Mouse (Mus musculus) cerebellum, adult (tissue): ENCODE measurements at regions not wholly inside any gene's neighbourhood (a gene's known extent, or its start where the extent isn't known, plus 50 kb on each side); places are given as distances from the start of the nearest gene placed in this dataset.

Source experiments
- ATAC-seq: cut with Nextera tagmentation; 2 replicates; pipeline ENCODE4 v1.9.2; 2017; ENCODE audit warnings: mild to moderate bottlenecking, moderate library complexity, mixed read lengths; ENCODE audit not compliant: insufficient number of reproducible peaks, low FRiP score, low TSS enrichment

DNA sequence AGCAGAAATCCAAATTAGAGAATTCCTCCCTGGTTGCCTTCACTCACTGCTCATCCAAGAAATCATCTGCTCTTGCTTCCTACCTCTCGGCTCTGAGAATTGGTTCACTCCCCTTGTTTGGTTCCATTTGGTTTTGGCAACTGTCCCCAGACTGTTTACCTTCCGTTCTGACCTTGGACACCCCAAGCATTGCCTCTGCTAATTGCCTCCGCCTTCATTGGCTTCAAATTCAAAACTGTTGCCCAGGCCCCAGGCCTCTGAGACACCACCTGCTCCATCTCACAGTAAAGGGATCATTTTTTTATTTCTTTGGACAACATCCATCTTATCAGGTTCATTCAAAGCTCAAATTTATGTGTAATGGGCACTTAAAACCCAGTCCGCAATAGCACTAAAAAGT, 93.1 kb upstream of the BC052040 start:
- no peak for ATAC-seq

DNA sequence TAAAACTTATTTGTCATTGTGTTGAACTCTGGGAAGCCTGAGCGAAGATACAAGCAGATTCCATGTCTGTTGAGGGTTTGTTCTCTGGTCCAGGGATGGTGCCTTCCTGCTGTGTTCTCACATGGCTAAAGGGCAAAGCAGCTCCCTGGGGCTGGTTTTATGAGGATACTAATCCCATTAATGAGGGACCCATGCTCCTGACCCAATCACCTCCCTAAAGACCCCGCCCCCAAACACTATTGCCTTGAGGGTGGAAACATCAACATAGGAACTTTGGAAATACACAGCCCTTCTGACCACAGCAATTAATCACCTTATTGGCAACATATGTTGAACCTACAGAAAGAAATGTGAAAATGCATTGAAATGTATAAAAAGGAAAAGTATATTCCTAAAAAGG, 88.5 kb upstream of the BC052040 start:
- ATAC-seq: no peak

DNA sequence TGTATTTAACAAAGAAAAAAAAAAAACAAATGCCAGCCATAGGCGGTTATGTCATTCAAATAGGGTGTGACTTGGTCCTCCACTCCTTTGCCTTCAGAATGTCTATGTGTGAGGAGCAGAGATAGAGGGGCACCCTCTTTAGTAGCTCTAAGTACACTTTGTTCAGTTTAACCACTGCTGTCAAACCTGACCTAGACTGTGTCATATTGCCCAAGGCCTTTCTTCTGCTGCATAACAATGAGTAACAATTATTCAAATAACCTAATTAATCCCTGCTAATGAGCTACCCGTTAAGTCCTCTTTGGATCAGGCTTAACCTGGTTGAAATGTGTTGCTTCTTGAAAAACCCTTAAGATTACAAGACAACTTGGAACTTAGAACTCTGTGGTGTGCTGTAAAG, 81.6 kb upstream of the BC052040 start:
- ATAC-seq: no peak

DNA sequence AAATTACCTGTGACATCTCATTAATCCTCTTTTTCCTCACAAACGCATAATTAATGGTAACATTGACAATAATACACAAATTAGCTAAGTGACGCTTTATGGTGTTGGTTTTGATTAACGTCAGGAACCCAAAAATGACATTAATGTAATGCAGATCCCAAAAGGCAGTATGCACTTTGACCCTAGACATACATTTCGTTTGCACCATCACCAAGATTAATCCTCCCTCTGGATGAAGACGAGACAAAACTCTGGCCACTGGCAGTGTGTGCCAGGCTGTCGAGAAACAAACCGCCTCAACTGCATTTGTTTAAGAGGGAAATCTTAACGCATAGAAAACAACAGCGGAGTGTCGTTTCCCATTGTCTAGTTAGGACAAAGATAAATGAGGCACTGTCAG, 72.0 kb upstream of the BC052040 start:
- ATAC-seq: no peak

DNA sequence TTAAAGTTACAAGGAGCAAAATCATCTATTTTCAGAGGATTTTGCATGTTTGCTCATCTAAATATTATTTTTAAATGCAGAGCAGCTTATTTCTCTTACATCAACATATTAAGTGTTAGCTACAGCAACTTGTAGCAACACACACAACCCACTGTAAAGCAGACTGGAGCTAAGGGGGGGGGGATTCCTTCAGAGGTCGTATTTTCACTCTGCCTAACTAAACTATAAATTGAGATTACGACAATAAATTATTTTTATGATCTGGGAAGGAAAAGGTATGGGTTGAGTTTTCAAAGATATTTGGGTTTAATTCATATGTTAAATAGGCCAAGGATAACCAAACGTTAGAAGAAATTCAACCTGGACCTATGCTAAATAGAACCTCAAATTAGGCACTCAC, 70.4 kb upstream of the BC052040 start:
- no peak for ATAC-seq

DNA sequence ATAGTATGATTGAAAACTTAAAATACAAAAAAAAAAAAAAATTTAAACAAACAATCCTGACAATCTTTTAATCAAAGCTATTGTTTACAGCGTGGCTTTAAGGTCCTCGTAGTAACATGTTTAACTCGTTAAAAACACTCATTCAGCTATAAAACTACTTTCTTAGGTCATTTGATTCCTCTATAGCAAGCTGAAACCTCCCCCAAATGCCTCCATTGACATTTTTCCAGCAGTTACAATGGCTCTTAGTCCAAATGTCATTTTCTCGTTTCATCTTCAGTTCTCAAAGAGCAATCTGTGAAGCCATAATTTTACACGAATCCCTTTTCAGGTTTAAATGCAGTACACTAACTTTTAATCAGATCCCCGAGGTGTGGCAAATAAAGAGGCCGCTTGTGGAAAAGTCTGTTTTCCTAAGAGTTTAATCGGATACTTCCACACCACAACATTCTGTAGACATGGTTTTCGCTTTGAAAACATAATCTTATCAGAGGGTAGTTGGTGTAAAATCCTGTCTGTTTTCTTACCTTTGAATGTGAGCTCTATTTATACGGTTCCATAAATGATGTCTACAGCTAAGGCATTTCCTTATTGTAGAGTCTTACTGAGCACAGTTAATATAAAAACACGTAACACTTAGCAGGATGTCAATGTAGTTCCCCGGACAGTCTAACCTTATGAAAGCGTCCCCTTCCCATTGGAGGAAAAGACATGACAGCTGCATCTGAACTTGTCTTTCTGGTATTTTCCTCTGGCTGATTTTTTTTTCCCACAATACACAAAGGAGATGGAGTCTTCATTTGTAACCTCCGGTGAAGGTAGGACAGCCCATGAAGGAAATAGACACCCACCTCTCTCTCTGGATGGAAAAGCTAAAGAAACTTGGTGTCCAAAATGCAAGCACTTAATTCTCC, 69.6 kb upstream of the BC052040 start:
- no peak for ATAC-seq

DNA sequence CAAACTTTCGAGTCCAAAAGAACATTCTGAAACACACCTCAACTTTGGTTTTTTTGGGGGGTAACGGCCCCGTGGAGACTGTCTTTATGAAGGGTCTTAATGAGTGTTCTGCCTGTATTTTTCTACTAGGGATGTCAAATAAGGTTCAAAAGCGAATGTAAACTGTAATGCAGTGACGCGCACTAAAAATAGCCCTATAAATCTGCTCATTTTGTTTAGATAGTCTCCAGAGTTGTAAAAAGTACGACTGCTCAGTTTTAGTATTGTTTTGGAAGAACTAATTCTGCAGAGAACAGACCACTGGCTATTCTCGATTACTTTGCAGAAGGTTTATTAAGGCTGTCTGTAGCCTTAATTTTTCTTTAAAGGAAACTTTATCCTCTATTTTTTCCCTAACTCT, 68.6 kb upstream of the BC052040 start:
- no peak for ATAC-seq

DNA sequence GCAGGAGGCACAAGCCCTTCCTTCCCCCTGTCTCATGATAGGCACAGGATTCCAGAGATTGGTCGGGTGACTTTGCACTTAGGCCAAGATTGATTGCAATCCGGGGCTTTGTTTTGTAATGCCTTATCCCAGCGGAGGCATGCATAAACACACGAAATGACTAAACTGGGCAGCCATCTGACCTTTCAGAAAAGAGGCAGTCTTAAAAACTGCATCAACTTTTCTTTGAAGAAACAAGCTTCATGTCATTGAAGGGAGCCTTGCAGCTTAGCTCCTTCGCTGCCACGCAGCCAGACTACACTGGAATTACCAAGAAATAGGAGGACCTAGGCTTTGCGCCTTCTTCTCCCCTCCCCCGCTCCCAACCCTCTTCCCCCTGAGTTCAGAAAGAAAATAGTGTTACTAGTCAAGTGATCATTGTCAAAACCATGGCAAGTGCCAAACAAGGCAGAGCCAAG, 67.7 kb upstream of the BC052040 start:
- no peak for ATAC-seq

DNA sequence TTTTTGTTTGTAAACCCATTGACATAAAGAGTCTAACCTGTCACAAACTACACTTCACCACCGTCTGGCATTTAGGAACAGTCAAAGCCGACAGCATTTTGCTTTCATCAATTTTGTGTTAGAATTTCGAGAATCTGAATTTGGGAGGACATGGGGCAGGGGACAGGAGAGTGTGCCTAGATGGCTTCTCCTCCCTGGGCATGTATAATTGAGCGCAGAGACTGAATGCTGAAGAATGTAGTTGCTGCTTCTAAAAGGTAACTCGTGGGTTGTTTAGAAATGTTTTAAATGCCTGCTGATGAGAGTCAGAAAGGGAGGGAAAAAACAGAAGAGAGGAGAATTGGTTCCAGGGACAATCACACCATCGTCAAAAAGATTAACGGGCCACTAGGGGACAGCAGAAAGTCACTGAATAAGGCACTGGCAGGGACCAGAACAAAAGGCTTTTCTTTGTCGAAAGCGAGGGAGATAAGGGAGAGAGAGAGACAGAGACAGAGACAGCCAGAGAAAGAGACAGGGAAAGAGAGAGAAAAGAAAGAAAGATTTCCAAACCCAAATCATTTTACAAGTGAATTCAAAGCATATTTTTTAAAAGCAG, 66.6 kb upstream of the BC052040 start:
- no peak for ATAC-seq

DNA sequence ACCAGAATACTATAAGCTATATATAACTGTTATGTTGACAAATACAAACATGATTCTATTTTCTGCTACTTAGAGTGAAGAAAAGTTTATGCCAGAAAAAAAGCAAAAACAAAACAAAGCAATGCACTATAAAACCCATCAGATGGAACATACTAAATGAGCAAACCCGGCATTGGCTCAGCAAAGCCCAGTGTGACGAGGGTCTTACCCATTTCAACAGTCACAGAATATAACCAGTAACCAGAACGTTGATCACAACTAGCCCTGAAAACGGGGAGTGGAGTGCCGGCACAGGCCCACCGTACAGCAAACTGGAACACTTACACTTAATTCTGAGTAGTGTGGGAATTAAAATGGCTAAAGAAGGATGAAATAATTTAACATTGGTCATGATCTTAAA, 66.0 kb upstream of the BC052040 start:
- no peak for ATAC-seq

DNA sequence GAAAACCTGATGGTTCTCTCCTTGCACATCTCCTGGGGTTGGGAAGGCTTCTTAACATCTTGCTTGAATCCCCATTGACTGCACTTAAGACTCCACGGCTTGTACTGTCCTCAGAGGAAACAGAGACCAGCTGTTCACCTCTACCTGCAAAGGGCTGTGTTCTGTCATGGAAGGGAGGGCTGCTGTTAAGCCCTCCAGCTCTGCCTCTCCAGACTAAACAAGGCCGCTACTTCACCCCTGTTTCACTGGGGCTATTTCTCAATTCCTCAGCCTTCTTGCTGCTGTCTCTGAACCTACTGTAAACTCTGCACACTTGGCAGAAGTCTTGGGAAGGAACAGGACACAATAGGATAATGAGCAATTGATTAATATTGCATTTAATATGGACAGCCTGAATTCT, 64.7 kb upstream of the BC052040 start:
- ATAC-seq: no peak

DNA sequence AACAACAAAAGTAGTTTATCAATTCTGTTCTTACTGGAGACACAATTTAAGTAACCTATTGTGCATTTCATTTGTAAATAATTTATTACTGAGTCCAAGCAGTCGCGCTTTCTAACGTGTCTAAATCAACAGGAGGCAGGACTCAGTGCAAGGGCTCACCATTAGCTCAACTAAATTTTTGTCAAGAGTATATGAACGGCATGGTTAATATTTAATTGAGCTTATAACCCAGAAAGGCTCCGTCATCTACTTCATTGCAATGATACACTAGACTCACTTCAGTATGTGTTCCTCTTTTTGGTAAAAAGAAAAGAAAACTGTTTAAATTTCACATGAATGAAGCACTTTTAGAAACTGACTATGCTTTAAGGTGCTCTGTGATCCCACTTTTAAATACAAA, 61.5 kb upstream of the BC052040 start:
- ATAC-seq: no peak

DNA sequence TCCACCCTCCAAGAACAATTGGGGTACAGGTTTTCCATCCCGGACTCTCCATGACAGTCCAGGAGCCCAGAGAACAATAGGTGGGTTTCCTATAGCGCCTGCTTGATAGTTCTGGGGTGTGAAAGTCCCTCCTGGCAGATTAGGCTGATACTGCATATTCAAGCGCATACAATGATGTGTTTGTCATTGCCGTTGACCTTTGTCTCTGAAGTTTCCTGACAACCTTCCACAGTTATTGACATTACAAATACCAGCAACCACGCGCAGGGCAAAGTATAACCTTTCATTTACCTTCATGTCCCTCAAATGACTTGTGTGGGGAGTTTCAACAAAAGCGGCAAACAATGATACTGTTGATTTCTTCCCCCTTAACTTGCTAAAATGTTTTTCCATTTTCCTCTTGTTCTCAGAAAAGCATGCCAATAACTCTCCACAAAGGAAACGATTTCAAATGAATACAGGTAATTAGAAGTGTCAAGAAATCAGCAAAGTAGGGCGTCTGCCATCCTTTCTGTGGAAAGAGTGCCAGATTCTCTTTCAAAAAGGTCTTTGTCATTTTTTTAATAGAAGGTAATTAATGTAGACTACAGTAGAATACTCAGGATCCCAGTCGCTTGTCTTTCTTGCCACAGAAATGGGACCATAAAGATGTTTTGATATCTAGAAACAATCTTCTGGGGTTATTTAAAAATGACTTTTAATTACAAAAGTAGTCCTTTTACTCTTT, 60.9 kb upstream of the BC052040 start:
- no peak for ATAC-seq

DNA sequence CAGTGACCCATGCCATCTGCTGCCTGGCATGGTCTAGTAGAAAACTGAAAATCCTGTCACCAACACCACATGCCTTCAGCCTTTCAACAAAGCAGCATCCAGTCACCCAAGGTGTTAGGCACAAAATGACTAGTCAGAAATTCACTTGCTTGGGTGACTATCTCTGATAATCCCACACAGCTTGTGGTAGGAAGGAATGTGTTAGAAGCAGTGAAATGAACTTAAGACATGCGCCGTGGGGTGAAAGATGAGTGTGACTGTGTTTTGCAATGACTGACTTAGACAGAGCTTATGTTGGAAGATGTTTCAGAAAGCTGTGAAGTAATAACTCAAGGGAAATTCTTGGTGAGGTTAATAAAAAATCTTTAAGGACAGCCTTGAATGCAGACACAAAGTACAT, 51.6 kb upstream of the BC052040 start:
- no peak for ATAC-seq
